Mouse (Mus musculus) retina, embryonic 14.5 days (tissue): Measurements from ENCODE around the gene Kcnab3.

Source experiments
- DNase-seq: peaks from one replicate; pipeline ENCODE4 v3.0.0-alpha.2; 2015; ENCODE audit warnings: low spot score

The Kcnab3 gene

GRCm38 (mm10) chr11:69370817-69371215 is 44.8 kb downstream of the Kcnab3 start:
- no peak for DNase-seq

GRCm38 (mm10) chr11:69371601-69372000 is 45.5 kb downstream of the Kcnab3 start:
- no peak for DNase-seq

GRCm38 (mm10) chr11:69372056-69372779 is 46.2 kb downstream of the Kcnab3 start:
- DNase-seq: no peak

GRCm38 (mm10) chr11:69372780-69373170 is 46.7 kb downstream of the Kcnab3 start:
- peak; percentile 47 for DNase-seq

- no peak for DNase-seq
Measured at GRCm38 (mm10) chr11:69373223-69373965, 47.3 kb downstream of the Kcnab3 start.

- no peak for DNase-seq
Measured at GRCm38 (mm10) chr11:69375646-69376045, 49.6 kb downstream of the Kcnab3 start.

- no peak for DNase-seq
Measured at GRCm38 (mm10) chr11:69377766-69378165, 51.7 kb downstream of the Kcnab3 start.

GRCm38 (mm10) chr11:69379600-69379999 is 53.5 kb downstream of the Kcnab3 start:
- DNase-seq: no peak

- no peak for DNase-seq
Measured at GRCm38 (mm10) chr11:69381356-69381755, 55.3 kb downstream of the Kcnab3 start.
